Mouse (Mus musculus): ENCODE results near the gene Gpr4.

DNA sequence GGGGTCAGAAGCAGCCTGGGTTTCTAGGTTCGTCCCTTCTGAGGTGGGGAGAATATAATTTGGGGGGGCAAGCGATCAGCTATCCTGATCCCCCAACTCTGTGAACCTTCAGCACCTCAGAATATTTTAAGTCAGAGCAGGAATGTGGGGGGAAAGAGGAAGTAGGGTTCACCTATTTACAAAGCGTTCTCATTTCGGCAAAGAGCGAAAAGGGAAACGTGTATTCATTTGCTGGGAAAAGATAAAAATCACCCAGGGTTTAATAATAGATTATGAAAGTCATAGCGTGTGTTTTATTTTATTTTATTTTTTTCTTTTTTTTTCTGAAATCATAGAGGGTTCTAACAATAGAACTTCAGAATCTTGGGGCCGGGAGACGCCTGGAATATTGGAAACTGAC, 2.6 kb downstream of the Gpr4 start:
- TF ChIP-seq CTCF (IDR thresholded peaks at IDR 0.05; ENCODE audit: insufficient read depth, low read depth, low read length) (no peak), POLR2A (IDR thresholded peaks at IDR 0.05; ENCODE audit: insufficient read depth, low read depth, low read length) (no peak)
